Mouse (Mus musculus) adrenal gland, postnatal 10 days (tissue): Measurements from ENCODE around the gene Bik. TPM values are rescaled to one million over a fixed set of nuclear protein-coding genes. Genes with fewer than 3 reads are reported as not detected.
"Not testable (repeated sequence)": the region's sequence is repeated elsewhere in the genome, so short reads cannot be mapped to it uniquely, and the experiment has no call there.

Experiments
- DNase-seq: peaks from one replicate; pipeline ENCODE4 v3.0.0; 2021; ENCODE audit warnings: mixed read lengths
- long read RNA-seq, 2 experiments: library from polyadenylated mRNA; stranded (forward); transcript quantifications; one replicate each; pipeline ENCODE4 v2.0.0; 2021
- total RNA-seq, 2 experiments: library from RNA; stranded (reverse); gene quantifications; 2 replicates each; pipeline ENCODE4 v1.2.3; 2021

Gene Bik
- total RNA-seq, result 10 to 100 TPM; 10.4 to 12.1 TPM
- long read RNA-seq, experiment 1, transcript Bik-201 (5 exons, 942 nt), result major isoform, 6 of 10 reads
- long read RNA-seq, experiment 1, partial matches to known transcripts, result 1 of 10 reads
- long read RNA-seq, experiment 1, other reads (novel, unspliced or antisense), result 3 of 10 reads
- long read RNA-seq, experiment 2, transcript Bik-201 (5 exons, 942 nt), result major isoform, 10 of 10 reads
- long read RNA-seq, experiment 2, partial matches to known transcripts, result 0 of 10 reads
- long read RNA-seq, experiment 2, other reads (novel, unspliced or antisense), result 0 of 10 reads

GRCm38 (mm10) chr15:83526424-83527091 lies at the start of gene Bik:
Gene Bik, plus strand, starts transcription at chr15:83526862.
- peak; percentile 79 for DNase-seq

- no peak for DNase-seq
These were observed 48.6 kb upstream of the Bik start for GRCm38 (mm10) chr15:83478096-83478495.

- DNase-seq, result no peak
These were observed 46.8 kb upstream of the Bik start for GRCm38 (mm10) chr15:83479818-83480217.

GRCm38 (mm10) chr15:83481236-83481780 lies 45.4 kb upstream of the Bik start:
- no peak for DNase-seq

GRCm38 (mm10) chr15:83482645-83483224 lies 43.9 kb upstream of the Bik start:
- no peak for DNase-seq

GRCm38 (mm10) chr15:83483482-83483881 lies 43.2 kb upstream of the Bik start:
- peak; percentile 45 for DNase-seq

- no peak for DNase-seq
These were observed 42.4 kb upstream of the Bik start for GRCm38 (mm10) chr15:83484311-83484710.

- DNase-seq, result no peak
These were observed 39.1 kb upstream of the Bik start for GRCm38 (mm10) chr15:83487477-83488115.

GRCm38 (mm10) chr15:83489471-83489870 lies 37.2 kb upstream of the Bik start:
- DNase-seq, result no peak

GRCm38 (mm10) chr15:83491891-83492290 lies 34.8 kb upstream of the Bik start:
- no peak for DNase-seq

- DNase-seq, result no peak
These were observed 32.6 kb upstream of the Bik start for GRCm38 (mm10) chr15:83493856-83494571.

GRCm38 (mm10) chr15:83494572-83494920 lies 32.1 kb upstream of the Bik start:
- DNase-seq, result no peak

- no peak for DNase-seq
These were observed 31.5 kb upstream of the Bik start for GRCm38 (mm10) chr15:83495195-83495594.

- DNase-seq, result peak; percentile 17
These were observed 30.8 kb upstream of the Bik start for GRCm38 (mm10) chr15:83495787-83496367.

- DNase-seq, result no peak
These were observed 29.4 kb upstream of the Bik start for GRCm38 (mm10) chr15:83497299-83497698.

- no peak for DNase-seq
These were observed 27.4 kb upstream of the Bik start for GRCm38 (mm10) chr15:83499211-83499755.

GRCm38 (mm10) chr15:83500352-83500751 lies 26.3 kb upstream of the Bik start:
- DNase-seq, result peak; percentile 56

- not testable (repeated sequence) for DNase-seq
These were observed 25.2 kb upstream of the Bik start for GRCm38 (mm10) chr15:83501483-83501882.

- DNase-seq, result no peak
These were observed 16.5 kb upstream of the Bik start for GRCm38 (mm10) chr15:83509950-83510804.

- DNase-seq, result peak; percentile 98
These were observed 15.8 kb upstream of the Bik start, which contains the start of gene Ttll1 for GRCm38 (mm10) chr15:83510805-83511405. Gene Ttll1, minus strand, starts transcription at chr15:83510893.
